Mouse (Mus musculus) hindlimb bud, embryonic 11.5 days (tissue): ENCODE data around the gene Nup88.

Experiments
- DNase-seq: peaks from one replicate; pipeline ENCODE4 v3.0.0-alpha.2; 2012; ENCODE audit warnings: low read depth, low spot score; ENCODE audit errors: extremely low spot score

The Nup88 gene

DNA sequence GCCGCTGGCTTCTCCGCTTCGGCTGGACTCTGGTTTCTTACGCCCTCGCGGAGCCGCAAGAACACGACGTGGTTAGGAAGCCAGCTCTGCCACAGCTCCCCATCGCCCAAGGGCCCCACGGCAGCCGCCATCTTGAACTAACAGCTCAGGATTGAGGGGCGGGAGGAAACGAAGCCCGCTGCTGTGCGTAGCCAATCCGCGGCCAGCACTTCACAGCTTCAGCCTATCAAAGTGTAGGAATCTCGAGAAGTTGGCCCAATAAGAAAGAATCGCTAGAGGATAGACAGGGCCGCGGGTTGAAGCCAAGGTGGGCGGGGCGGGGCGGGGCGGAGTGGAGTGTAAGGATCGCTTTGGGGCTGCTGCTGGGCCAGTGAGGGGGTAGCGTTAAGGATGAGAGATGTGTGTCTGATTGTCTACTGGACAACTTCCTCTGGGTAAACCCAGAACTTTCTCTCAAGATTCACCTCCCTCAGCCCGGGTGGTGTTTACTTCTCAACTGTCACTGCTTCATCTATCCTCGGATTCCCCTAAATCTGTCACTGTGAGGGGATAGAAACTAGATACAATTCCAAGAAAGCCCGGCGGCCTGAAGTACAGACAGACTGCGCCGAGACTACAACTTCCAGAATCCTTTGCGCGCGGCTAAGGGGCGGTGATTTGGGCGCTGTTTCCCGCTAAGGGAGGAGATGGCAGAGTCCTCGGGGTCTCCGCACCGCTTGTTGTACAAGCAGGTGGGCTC is at the start of gene Nup88, which contains the start of gene Rpain:
Gene Nup88, minus strand, starts transcription at position 153 of the 739 bp plus-strand sequence.
Gene Rpain, plus strand, starts transcription at position 393 of the 739 bp plus-strand sequence.
- peak; percentile 93 for DNase-seq

- no peak for DNase-seq
Observed at GRCm38 (mm10) chr11:71018416-71019200, 48.8 kb upstream of the Nup88 start.

GRCm38 (mm10) chr11:71017051-71017450 is 47.3 kb upstream of the Nup88 start:
- DNase-seq = no peak

- no peak for DNase-seq
Observed at GRCm38 (mm10) chr11:71012743-71013142, 43.0 kb upstream of the Nup88 start.

- no peak for DNase-seq
Observed at GRCm38 (mm10) chr11:71008321-71008720, 38.5 kb upstream of the Nup88 start.

GRCm38 (mm10) chr11:71007831-71008230 is 38.1 kb upstream of the Nup88 start:
- no peak for DNase-seq

- no peak for DNase-seq
Observed at GRCm38 (mm10) chr11:71007026-71007425, 37.3 kb upstream of the Nup88 start.

DNA sequence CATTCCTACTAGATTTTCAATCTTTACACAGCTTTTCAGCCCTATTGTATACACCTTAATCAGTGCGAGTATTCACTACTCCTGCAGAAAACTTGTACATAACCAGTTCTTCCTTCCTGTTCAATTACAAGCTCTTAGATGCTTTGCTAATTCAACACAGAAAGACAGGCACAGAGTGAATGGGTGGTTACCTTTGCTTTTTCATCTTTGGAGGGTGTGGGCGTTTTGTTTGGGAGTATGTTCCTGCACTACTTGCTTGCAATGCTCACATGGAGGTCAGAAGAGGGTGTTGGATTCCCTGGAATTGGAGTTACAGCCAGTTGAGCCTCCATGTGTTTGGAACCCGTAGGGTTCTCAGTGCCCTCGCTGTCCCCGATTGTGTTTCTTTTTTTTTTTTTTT is 35.3 kb upstream of the Nup88 start:
- no peak for DNase-seq

DNA sequence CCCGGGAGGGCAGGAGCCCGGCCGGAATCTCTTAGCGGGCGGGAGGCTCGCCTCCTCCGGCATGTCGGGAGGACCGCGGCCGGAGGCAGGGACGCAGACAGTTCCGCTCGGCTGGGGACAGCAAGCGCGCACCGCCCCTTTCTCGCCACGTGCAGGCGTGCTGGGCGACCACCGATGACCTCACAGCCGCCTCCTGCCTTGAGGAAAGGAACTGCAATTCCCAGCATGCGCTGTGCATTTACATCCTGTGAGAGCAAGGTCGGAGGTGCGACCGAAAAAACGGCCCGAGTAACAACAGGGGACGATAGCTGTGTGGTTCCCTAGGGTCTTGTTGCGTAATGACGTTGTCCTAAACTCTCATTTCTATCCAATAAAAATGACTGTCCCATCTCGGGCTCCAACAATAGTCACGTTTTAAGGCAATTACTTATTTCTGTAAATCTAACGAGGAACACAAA is 34.6 kb upstream of the Nup88 start, which contains the start of gene Dhx33:
Gene Dhx33, minus strand, starts transcription at position 122 of the 458 bp plus-strand sequence.
- DNase-seq = peak; percentile 97

DNA sequence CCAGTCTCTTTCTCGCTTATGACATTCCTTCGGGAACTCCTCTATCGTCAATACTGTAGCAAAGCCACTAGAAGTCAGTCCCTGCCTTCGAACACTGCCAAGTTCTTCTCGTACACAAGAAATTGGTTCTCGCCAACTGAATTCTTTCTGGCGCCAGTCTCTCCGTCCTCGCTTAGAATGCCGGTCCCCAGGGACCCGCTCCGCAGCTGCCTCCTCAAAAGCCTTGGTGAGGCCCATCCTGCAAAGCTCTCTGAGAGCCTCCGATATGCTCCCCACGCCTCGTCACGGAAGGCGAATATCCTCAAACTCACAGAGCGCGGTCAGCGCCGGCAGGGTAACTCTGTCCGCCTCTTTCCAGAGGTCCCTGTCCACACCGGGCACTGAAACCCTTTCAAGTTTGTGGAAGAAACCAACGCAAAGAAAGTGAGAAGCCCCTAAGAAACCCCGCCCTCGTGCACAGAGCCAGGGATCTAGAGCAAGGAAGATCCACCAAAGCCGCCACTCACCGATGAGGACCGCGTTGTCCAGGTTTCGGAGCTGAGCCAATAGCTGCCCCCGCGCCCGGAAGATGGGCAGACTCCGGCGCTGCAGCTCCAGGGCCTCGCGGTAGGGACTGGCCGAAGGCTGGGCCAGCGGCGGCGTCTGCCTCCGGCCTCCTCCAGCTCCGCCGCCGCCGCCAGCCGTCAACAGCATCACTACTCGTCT is 34.0 kb upstream of the Nup88 start:
- no peak for DNase-seq

DNA sequence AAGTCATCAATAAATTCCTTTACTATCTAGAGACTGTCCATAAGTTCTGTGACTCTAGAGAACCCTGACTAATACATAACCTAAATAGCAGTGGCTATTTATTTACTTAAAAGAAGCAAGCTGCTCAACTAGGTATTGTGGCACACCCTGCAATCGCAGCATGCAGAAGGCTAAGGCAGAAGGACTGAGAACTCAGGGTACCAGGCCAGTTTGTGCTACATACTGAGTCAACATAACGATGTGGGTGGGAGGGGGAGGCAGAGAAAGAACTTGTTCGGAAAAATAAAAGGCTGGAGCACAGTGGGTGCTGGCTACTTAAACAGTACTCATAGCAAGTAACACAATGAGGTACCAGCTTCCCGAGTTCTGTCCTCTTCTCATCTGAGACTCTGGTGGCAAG is 31.4 kb upstream of the Nup88 start:
- no peak for DNase-seq

DNA sequence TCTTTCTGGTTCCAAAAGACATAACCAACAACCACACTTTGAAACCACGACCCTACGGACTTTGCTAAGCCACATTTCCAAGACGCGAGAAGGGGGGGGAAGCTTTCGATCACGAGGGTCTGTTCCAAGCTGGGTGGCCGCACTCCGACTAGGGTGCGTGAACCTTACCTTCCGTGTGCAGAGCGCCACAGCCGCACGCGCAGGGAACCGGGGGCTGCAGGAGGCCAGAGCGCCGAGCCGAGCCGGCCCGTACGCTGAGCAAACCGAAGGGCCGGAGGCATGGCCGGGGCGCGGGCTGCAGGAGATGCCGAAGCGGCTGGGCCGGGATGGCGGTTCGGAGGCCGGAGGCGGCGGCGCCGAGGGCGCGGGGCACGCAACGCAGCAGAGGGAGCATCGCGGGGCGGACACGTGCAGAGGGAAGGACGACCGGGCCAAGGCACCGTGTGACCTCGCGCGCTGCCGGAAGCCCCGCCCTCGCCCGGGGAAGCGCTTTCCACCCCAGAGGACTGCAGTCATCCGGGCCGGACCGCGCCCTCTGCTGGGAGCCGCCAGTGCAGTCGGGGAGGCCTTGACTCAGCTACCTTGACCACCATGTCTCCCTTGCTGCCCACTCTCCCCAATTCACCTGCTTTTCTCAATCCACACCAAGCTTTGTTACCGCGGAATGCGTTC is 12.9 kb upstream of the Nup88 start, which contains the start of gene C1qbp:
Gene C1qbp, minus strand, starts transcription at position 470 of the 672 bp plus-strand sequence.
- no peak for DNase-seq

GRCm38 (mm10) chr11:70982030-70982429 is 12.3 kb upstream of the Nup88 start:
- DNase-seq = no peak

GRCm38 (mm10) chr11:70980751-70981510 is 11.2 kb upstream of the Nup88 start:
- DNase-seq = no peak

- no peak for DNase-seq
Observed at GRCm38 (mm10) chr11:70980232-70980631, 10.5 kb upstream of the Nup88 start.

- no peak for DNase-seq
Observed at GRCm38 (mm10) chr11:70977293-70977692, 7.5 kb upstream of the Nup88 start.

- DNase-seq = no peak
Observed at GRCm38 (mm10) chr11:70975193-70975592, 5.4 kb upstream of the Nup88 start.

GRCm38 (mm10) chr11:70973947-70974346 is 4.2 kb upstream of the Nup88 start:
- no peak for DNase-seq

DNA sequence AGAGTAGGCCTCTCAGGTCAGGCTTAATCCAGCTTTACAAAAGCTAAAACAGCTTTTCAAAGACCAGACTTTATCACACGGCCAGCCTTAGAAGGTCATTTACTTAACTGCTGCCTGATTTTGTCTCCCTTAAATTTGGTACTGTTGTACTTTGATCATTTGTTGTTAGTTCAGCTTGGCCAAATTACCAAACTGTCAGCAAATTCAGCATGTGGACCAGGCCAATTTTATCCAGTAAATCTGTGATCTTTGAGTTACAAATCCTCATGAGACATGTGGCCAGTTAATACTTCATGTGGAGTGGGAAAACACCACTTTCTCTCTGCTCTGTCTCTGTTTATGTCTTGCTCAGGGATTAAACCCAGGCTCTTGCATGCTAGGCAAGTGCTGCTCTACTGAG is 2.8 kb upstream of the Nup88 start:
- no peak for DNase-seq
